Mouse (Mus musculus): ENCODE measurements around the gene Actr1b.

Gene Actr1b

DNA sequence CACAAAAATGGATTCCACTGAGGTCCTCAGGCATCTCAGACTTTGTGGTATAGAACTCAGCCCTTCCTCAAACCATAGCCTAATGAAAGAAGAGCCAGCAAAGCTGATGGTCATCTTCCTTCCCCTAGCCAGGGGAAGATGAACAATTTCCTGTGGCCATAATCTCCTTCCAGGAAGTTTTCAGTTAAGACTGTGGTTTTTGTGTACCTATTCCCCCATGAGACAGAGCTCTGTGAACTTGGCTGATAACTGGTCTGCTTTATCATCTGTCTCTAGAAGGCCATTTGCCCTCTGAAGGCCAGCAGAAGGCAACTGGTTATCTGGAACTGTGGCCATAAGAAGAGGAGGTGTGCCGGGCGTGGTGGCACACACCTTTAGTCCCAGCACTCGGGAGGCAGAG lies 58.0 kb downstream of the Actr1b start:
- no peak for DNase-seq (ENCODE audit: low spot score in 2 of 2)

DNA sequence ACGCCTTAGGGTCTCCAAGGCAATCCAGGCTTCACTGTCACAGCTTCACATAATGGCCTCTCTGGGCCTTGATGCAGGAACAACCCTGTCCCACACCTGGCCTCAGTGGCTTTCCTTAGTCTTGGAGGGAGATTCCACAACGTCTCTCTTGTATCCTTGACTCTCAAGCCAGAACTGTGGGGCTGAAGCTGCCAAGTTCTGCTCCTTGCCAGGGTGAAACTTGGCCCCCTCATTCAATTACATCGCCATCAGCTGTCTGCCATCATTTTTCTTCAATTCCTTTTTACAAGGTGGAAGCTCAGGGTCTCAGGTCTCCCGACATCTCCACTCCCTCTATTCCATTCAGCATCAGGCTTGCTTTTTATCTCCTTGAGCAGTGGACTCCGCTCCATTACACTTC lies 59.2 kb downstream of the Actr1b start:
- DNase-seq (ENCODE audit: low spot score in 2 of 2): no peak
